Mouse (Mus musculus) cerebellum, adult 11-12 months (tissue): Measurements from ENCODE around the gene Wdr35.
A peak's percentile ranks its signal among the peaks of the same experiment; 100 is the strongest.
"Not testable (repeated sequence)": the region's sequence is repeated elsewhere in the genome, so short reads cannot be mapped to it uniquely, and the experiment has no call there.

Source experiments
- DNase-seq: peaks from one replicate; pipeline ENCODE4 v3.0.0; 2022

Wdr35 gene

DNA sequence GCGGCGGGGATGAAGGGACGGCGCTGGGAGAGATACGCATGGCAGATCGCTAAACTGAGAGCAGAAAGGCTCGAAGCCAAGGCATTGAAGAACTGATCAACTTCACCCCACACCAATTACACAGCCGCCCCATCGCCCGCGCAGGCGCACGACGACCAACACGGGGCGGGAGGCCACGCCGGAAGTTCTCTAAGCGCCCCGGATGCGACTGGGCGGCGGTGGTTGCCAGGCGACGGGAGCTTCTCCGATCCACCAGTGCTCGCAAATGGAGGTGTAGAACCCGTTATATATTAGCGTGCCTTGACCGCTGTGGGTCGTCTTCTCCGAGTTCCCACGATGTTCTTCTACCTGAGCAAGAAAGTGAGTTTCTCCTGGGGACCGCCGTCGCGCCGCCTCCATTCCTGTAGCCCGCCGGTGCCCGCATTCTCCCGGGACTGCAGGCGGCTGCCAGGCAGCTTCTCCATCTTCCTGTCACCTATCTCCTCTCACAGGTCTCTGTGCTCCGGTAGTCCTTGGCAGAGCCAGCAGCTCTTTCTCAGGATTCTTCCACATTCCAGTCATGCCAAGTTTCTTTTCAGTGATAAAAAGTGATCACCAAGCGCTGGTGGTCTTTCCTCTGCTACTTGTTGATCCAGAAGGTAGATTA is at the start of gene Wdr35:
TSS of gene Wdr35 (plus strand) at position 73 of the 646 bp plus-strand sequence.
- peak; percentile 90 for DNase-seq

- no peak for DNase-seq
Measured at GRCm38 (mm10) chr12:8927652-8928051, 46.0 kb upstream of the Wdr35 start.

DNA sequence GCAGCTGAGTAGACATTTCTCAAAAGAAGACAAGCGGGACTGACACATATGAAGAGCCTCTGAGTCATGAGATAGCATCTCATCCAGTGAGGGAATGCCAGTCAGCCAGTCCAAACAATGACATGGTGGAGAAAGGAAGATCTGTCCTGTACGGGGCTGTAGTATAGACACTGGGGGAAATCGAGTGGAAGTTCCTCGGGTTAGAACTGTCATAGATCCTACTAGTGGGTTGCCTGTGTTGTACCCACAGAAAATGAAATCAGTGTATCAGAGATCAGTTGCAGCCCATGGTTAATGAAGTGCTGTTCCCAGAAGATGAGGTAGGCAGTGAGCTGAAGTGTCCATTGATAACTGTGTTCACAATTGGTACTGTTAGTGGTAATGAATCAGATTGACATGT is 44.9 kb upstream of the Wdr35 start:
- DNase-seq, result no peak

GRCm38 (mm10) chr12:8931083-8931482 is 42.6 kb upstream of the Wdr35 start:
- no peak for DNase-seq

DNA sequence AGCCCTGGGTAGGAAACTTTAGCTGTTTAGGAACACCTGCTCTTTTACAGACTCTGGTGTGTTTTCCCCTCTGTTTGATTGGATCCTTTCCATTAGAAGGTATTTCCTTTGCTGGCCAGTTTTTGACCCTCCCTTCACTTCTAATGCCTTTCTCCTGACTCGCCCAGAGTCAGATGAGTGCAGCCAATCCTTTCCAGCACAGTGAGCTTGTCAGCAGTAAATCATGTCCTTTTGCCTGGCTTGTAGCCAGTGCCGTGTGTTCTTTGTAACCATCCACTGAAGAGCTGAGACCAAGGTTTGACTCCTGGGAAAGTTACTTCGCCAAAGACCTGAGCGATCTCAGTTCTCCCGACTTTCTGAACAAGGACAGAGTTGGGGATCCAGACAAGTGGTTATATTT is 38.3 kb upstream of the Wdr35 start:
- DNase-seq, result no peak

DNA sequence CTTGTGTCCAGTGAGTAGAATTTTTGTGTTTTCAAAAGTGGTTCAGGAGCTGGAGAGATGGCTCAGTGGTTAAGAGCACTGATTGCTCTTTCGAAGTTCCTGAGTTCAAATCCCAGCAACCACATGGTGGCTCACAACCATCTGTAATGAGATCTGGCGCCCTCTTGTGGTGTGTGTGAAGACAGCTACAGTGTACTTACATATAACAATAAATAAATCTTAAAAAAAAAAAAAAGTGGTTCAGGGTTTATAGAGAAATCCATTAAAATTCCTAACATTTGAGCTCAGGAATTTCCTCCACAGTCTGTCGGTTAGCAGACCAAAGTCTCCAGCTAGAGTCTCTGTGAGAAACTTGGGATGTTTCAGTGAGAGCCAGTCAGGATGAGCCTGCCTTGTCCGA is 37.5 kb upstream of the Wdr35 start:
- DNase-seq, result not testable (repeated sequence)

- no peak for DNase-seq
Measured at GRCm38 (mm10) chr12:8939490-8939889, 34.2 kb upstream of the Wdr35 start.

DNA sequence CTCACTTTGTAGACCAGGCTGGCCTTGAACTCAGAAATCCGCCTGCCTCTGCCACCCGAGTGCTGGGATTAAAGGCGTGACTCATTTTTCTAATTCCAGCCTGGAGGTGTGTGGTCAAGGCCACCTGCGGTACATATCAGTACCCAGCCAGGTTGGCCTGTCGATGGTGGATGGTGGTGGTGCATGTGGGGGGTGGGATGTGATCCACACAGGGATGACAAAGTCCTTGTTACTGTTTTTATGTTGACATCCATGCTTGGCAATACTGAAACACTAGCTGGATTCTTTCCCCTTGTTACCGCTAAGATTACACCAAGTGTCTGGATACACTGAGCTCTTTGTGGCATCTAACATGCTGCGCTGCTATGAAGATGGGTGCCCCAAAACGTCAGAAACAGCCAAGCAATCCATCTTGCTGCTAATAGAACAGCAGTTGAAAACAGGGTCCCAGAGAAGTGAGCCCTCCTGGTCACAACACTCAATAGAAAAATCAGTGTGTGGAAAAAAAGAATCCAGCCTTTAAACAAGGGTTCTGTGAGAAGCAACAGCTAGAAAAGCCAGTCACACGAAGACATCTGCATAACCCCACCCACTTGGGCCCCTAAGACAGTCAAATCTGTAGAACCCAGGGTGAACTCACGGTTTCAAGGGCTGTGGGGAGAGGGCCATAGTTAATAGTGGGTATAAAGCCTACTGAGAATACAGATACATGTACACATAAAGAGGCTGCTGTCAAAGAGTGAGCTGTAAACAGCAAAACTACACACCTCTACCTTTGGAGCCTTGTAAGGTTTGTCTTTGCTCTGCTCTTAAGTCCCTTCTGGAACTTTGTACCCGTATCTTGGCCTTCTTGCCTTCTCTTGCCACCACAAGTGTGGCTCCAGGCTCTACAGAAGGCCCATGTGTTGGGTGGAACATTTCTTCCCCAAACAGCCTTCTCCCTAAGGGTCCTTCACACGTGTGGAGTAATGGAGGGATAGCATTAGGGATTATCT is 33.4 kb upstream of the Wdr35 start:
- no peak for DNase-seq

GRCm38 (mm10) chr12:8941131-8941615 is 32.5 kb upstream of the Wdr35 start:
- DNase-seq, result no peak

- DNase-seq, result no peak
Measured at GRCm38 (mm10) chr12:8941699-8942392, 31.8 kb upstream of the Wdr35 start.

GRCm38 (mm10) chr12:8947163-8947562 is 26.5 kb upstream of the Wdr35 start:
- no peak for DNase-seq

DNA sequence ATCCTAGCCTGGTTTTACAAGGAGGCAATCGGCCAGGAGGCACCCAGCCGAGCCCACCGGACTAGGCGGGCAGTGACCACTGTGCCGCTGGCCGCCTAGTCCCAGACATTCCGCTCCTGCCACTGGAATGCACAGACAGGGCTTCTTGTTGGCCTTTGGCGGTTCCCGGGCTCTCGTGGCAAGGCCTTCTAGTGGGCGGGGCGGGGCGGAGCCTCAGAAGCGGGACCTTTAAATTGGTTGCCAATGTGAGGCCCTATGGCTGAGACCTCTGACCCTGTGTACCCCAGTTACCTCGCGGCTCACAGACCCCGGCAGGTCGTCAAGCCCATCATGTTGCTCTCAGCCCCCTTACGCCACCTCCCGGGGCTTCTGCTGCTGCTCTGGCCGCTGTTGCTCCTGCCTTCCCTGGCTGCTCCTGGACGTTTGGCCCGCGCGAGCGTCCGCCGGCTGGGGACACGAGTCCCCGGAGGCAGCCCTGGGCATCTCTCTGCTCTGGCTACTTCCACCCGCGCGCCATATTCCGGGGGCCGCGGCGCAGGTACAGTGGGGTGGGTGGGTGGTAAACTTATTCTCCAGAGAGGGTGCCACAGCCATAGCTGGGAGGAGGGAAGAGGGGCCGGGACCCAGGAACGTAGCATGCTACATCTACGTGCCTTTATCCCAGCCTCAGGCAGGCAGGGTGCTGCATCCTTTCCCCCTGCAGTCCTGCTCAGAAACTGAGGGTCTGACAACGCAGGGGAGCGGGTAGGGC is 25.8 kb upstream of the Wdr35 start, which contains the start of gene Matn3:
TSS of gene Matn3 (plus strand) at position 216 of the 751 bp plus-strand sequence.
- DNase-seq, result peak; percentile 21

GRCm38 (mm10) chr12:8953136-8953535 is 20.6 kb upstream of the Wdr35 start:
- no peak for DNase-seq

DNA sequence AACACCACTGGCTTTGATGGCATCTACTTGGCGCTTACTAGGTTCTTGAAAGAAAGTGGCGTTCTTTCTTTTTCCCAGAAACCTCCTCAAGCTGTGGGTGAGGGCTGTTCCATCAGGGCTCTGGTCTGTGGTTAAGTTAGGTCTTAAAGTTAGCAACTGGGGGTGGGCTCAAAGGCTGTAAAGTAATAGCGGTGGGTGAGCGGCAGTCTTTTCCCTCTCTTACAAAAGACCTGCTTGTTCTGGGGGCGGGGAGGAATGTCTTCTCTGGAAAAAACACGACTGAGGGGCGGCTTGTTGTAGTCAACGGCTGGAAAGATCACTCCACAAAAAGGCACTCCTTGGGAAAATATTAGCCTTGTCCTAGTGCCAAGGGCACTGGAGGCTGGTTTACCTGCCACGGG is 19.5 kb upstream of the Wdr35 start:
- no peak for DNase-seq

DNA sequence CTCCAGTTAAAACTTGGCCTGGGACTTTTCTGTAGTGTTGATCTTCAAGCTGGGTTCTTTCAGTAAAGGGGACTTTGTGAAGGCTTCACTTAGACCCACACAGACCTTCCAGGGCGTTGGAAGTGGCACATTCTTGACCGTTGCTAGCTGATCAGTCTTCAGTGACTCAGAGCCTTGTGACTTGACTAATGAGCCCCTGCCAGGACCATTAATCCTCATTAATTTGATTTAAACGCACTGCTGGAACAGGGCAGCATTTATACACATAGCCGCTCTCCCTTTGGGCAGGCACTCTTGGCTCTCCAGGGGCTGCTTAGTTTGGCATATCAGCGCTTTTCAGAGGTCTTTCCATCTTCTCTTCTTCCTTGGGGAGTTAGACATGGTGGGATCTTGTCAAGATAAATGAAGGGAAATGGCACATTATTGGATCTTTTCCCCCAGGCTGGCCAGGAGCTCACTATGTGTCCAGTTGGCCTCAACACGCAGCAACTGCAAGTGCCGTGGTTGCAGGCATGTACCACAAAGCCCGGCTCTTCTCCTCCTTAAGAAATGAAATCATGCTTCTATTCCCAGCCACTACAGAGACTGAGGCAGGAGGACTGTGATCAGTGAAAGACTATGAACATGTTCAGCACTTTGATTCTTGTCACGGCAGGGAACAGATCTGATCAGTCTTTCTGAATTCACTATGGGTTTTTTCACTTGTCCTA is 11.9 kb upstream of the Wdr35 start:
- no peak for DNase-seq

GRCm38 (mm10) chr12:8969828-8970227 is 3.9 kb upstream of the Wdr35 start:
- no peak for DNase-seq

DNA sequence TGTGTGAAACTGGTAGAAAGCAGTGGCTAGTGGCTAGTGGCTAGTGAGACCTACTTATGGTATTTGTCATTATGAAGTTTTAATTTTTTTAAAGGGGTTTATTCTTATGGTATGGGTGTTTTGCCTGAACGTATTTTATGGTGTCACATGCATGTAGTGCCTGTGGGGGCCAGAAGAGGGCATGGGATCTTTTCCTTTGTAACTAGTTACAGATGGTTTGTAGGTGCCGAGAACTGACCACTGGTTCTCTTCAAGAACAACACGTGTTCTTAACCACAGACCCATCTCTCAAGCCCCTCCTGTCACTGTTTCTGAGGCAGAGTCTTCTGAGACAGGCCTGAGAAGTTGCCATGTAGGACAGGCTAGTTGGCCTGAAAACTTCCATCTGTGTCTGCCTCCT is 1.4 kb downstream of the Wdr35 start:
- peak; percentile 4 for DNase-seq

GRCm38 (mm10) chr12:8993231-8993630 is 19.5 kb downstream of the Wdr35 start:
- no peak for DNase-seq

- DNase-seq, result no peak
Measured at GRCm38 (mm10) chr12:8998318-8998717, 24.6 kb downstream of the Wdr35 start.

GRCm38 (mm10) chr12:9002038-9002648 is 28.5 kb downstream of the Wdr35 start:
- peak; percentile 47 for DNase-seq

GRCm38 (mm10) chr12:9007146-9007545 is 33.5 kb downstream of the Wdr35 start:
- no peak for DNase-seq
